Mouse (Mus musculus): ENCODE results near the gene Tmem176b. TPM values are rescaled to one million over a fixed set of nuclear protein-coding genes. Genes with fewer than 3 reads are reported as not detected.

Tmem176b gene
- polyA plus RNA-seq, 1 experiment from 2014 or later: 143 TPM

DNA sequence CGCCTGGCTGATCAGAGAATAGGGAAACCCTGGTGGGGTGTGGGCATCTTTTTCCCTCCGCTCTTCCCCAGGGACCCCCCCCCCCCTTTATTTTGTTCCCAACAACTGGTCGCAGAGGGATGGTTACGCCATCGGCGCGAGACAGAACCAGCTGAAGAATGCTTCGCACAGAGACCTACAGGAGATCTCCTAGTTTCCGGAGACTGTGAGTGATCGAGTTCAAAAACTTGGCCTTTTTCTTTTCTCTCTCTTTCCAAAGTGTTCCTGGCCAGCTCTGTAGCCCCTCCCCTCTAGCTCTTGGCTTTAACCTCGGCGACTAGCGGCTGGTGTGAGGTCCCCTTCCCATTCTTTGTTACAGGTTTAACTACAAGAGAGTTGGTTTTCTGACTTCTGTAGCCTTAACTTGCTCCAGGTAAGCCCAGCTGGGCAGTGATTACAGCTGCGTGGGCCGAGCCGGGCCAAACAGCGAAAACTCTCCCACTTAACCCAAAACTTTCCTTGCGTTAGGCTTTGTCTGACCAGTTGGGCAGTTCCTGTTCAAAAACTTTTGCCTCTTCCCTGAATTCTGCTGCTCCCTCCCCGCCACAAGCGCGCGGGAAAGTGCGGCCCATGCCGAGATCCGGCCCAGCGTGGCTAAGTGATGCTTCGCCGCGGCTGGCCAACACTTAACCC, 10.7 kb upstream of the Tmem176b start:
- Histone ChIP-seq H3K36me3 (ENCODE audit: control insufficient read depth, insufficient read depth, low read length) (no peaks in the 10 kb centered on the region), H3K27me3 (replicated peaks; ENCODE audit: control insufficient read depth, insufficient read depth, low read length) (no peaks in the 10 kb centered on the region), H3K4me2 (ENCODE audit: low read length) (peak overlapping the region; percentile 55), H3K9ac (ENCODE audit: low read depth, low read length) (no peak overlapping the region), H3K4me3 (ENCODE audit: low read length) (peak overlapping the region; percentile 32), H3K4me1 (ENCODE audit: control insufficient read depth, insufficient read depth, low read depth, low read length) (no peaks in the 10 kb centered on the region; the same call in 1 of the 2 replicates), H3K27ac (ENCODE audit: low read depth, low read length) (no peak overlapping the region), H3K9me3 (ENCODE audit: control insufficient read depth, low read length) (no peaks in the 10 kb centered on the region)
- peak; percentile 58 for ATAC-seq
- WGBS: 0% methylated on average over 28 of the region's 29 CpGs

DNA sequence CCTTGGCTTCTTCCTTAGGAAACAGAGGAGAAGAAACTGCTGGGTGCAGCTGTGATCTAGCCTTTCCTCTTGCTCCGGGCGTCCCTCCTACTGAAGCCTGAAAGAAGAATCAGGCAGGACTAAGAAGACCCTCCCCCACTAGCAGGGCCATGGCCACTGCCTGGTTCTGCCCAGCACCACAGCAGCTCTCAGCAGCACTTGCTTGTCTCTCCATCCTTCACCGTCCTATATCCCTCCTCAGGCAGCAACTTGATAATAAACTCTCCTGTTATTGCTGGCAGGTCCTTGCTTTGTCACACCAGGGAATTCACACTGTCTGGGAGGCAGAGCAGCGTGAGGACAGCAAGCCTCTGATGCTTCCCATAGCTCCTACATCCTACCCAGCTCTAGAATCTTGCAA, 3.8 kb upstream of the Tmem176b start:
- H3K9me3 ChIP-seq (ENCODE audit: control insufficient read depth, low read length): no peaks in the 10 kb centered on the region
- H3K4me2 ChIP-seq (ENCODE audit: low read length): no peak overlapping the region
- no peak overlapping the region for H3K4me3 ChIP-seq (ENCODE audit: low read length)
- H3K9ac ChIP-seq (ENCODE audit: low read depth, low read length): no peak overlapping the region
- peaks cover 20% of the 10 kb centered on the region for H3K4me1 ChIP-seq (ENCODE audit: control insufficient read depth, insufficient read depth, low read depth, low read length)
- 65% methylated on average over 4 of the region's 4 CpGs for WGBS
- no peaks in the 10 kb centered on the region for H3K27me3 ChIP-seq (replicated peaks; ENCODE audit: control insufficient read depth, insufficient read depth, low read length)
- H3K36me3 ChIP-seq (ENCODE audit: control insufficient read depth, insufficient read depth, low read length): no peaks in the 10 kb centered on the region
- no peak for ATAC-seq
- no peak overlapping the region for H3K27ac ChIP-seq (ENCODE audit: low read depth, low read length)

DNA sequence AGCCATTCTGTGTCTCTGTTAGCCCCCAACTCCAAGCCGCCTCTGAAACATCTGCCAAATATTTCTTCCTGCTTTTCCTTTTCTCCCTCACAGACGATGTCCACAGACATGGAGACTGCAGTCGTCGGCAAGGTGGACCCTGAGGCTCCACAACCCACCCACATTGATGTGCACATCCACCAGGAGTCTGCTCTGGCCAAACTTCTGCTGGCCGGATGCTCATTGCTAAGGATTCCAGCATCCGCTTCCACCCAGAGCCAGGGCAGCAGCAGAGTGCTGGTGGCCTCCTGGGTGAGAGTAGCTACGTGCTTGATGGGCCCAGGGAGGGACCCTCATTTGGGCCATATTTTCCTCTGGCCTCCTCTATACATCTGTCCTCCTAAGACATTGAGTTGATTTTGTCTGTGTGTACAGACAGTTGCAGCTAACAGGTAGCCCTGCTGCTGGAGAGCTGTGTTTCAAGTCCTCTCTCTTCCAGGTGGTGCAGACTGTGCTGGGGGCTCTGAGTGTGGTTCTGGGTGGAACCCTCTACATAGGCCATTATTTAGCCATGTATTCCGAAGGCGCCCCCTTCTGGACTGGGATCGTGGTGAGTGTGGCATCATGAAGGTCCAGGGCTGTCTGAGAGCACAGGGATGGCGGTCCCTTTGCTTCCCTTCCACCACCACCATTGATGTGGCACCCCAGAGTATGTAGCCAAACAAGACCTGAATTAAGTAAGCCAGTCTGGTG, 981 bp upstream of the Tmem176b start:
- Histone ChIP-seq H3K9me3 (ENCODE audit: control insufficient read depth, low read length) (no peaks in the 10 kb centered on the region), H3K4me1 (ENCODE audit: control insufficient read depth, insufficient read depth, low read depth, low read length) (peaks cover 23% of the 10 kb centered on the region), H3K9ac (ENCODE audit: low read depth, low read length) (no peak overlapping the region; the same call in 1 of the 2 replicates), H3K36me3 (ENCODE audit: control insufficient read depth, insufficient read depth, low read length) (no peaks in the 10 kb centered on the region), H3K27me3 (replicated peaks; ENCODE audit: control insufficient read depth, insufficient read depth, low read length) (no peaks in the 10 kb centered on the region), H3K4me2 (ENCODE audit: low read length) (peak overlapping the region; percentile 59), H3K4me3 (ENCODE audit: low read length) (no peak overlapping the region; the same call in 1 of the 2 replicates), H3K27ac (ENCODE audit: low read depth, low read length) (no peak overlapping the region)
- no peak for ATAC-seq
- 73% methylated on average over 11 of the region's 11 CpGs for WGBS

DNA sequence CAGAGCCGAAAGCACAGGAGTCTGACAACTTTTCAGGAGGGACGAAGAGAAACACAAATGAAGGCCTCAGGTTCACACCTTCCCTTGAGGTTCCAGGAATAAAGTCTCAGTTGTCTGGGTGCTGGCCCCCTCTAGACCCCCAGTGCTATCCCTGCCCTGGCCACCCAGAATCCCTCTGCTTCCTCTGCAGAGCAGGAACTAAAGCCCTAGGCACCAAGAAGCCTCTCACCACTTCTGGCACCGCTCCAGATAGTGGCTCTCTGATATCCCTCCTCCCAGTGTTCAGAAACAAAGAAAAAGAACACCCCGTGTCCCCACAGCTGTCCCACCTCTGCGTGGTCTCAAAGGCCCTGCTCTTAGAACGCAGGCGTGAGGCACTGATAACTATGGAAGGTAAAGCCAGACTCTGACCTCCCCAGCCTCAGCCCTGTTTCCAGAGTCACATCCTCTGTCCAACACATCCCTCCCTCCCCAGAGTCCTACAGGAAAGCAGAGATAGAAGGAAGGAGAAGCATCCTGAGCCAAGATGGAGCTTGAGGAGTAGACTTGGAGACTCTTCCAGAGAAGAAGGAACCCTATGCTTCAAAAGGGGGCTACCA, 826 bp downstream of the Tmem176b start, which contains the start of gene Tmem176a:
Tmem176a (plus strand) TSS at position 549 of the 599 bp plus-strand sequence.
- 20% methylated on average over 7 of the region's 7 CpGs for WGBS
- Histone ChIP-seq H3K9me3 (ENCODE audit: control insufficient read depth, low read length) (no peaks in the 10 kb centered on the region), H3K4me3 (ENCODE audit: low read length) (peak within 1 kb of the TSS; percentile 44), H3K27ac (ENCODE audit: low read depth, low read length) (peak within 1 kb of the TSS; percentile 81), H3K4me1 (ENCODE audit: control insufficient read depth, insufficient read depth, low read depth, low read length) (peaks cover 23% of the 10 kb centered on the region), H3K36me3 (ENCODE audit: control insufficient read depth, insufficient read depth, low read length) (no peaks in the 10 kb centered on the region), H3K27me3 (replicated peaks; ENCODE audit: control insufficient read depth, insufficient read depth, low read length) (no peaks in the 10 kb centered on the region), H3K9ac (ENCODE audit: low read depth, low read length) (peak within 1 kb of the TSS; percentile 61), H3K4me2 (ENCODE audit: low read length) (peak within 1 kb of the TSS; percentile 59)
- ATAC-seq: peak; percentile 22

DNA sequence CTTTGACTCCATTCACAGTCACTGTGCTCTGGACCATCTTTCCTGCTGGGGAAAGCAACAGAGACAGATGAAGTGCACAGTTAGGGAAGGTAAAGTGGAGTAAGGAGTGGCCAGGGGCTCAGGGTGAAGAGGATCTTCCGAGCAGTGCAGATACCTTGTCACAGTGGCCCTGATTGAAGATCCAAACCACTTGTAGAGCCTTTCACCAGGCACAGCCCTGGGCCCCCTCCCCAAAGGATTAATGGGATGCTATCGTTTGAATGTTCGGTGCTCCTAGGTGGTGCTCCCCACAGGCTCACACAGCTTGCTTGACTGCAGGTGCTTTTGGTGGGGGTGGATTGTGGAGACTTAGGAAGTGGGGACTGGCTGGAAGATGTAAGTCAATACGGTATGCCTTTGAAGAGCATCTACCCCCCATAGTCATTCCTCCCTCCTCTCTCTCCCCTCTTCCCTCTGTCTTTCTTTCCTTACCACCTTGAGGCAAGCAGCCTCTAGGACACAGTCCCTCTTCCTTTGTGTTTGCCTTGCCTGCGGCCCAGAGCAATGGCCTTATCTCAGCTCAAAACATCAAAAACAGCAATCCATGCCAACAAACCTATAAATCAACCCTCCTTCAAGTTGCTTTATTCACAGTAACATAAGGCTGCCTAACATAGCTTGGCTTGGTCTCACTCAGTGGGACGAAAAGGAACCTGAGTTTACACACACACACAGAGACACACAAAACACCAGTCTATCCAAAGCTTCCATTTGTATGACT, 2.8 kb downstream of the Tmem176b start:
- Histone ChIP-seq H3K4me2 (ENCODE audit: low read length) (no peak overlapping the region; the same call in 1 of the 2 replicates), H3K9me3 (ENCODE audit: control insufficient read depth, low read length) (no peaks in the 10 kb centered on the region), H3K4me1 (ENCODE audit: control insufficient read depth, insufficient read depth, low read depth, low read length) (peaks cover 23% of the 10 kb centered on the region), H3K4me3 (ENCODE audit: low read length) (no peak overlapping the region), H3K36me3 (ENCODE audit: control insufficient read depth, insufficient read depth, low read length) (peaks cover 13% of the 10 kb centered on the region), H3K27me3 (replicated peaks; ENCODE audit: control insufficient read depth, insufficient read depth, low read length) (no peaks in the 10 kb centered on the region), H3K9ac (ENCODE audit: low read depth, low read length) (no peak overlapping the region), H3K27ac (ENCODE audit: low read depth, low read length) (no peak overlapping the region)
- ATAC-seq: no peak
- whole genome bisulfite sequencing: 76% methylated on average over 6 of the region's 6 CpGs

DNA sequence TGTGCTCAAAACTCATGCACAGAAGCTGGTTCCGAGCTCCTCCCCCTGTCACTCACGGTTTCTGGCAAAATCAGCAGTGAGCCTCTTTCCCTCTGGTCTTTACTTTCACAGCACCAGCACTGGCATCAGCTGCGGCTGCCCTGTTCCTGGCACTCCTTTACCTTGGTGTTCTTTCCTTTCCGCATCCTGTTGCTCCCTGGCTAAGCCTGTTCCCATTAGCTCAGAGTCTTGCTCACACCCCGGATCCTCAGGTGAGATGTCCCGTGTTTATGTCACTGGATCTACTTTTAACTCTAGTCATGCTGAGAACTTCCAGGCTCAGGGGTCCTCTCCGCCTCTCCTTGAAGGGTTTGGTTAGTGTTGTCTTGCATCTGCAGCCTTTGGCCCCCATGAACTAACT, 3.8 kb downstream of the Tmem176b start:
- Histone ChIP-seq H3K4me3 (ENCODE audit: low read length) (no peak overlapping the region), H3K36me3 (ENCODE audit: control insufficient read depth, insufficient read depth, low read length) (peaks cover 16% of the 10 kb centered on the region), H3K27ac (ENCODE audit: low read depth, low read length) (no peak overlapping the region), H3K9ac (ENCODE audit: low read depth, low read length) (no peak overlapping the region), H3K4me1 (ENCODE audit: control insufficient read depth, insufficient read depth, low read depth, low read length) (peaks cover 23% of the 10 kb centered on the region), H3K27me3 (replicated peaks; ENCODE audit: control insufficient read depth, insufficient read depth, low read length) (no peaks in the 10 kb centered on the region), H3K4me2 (ENCODE audit: low read length) (no peak overlapping the region), H3K9me3 (ENCODE audit: control insufficient read depth, low read length) (no peaks in the 10 kb centered on the region)
- ATAC-seq: no peak
- 91% methylated on average over 7 of the region's 7 CpGs for WGBS

DNA sequence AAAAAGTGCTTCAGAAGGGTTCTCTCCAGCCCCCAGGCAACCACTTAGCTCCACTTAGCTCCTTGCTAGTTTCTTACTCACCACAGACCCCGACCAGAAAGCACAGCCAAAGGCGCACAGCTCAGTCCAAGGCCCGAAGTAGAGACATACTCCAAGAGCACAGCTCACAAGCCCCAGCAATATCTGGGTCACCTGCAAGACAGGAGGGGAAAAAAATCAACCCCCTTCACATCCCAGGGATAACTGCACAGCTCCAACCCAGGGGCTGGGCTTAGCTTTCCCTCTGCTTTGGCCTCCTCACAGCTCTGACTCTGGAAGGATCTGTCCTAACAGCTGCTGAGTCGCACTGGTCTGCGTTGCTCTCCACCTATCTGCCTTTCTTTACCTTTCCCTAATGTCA, 5.2 kb downstream of the Tmem176b start:
- no peak overlapping the region for H3K27ac ChIP-seq (ENCODE audit: low read depth, low read length)
- no peak overlapping the region for H3K4me2 ChIP-seq (ENCODE audit: low read length)
- H3K9ac ChIP-seq (ENCODE audit: low read depth, low read length): no peak overlapping the region
- peaks cover 12% of the 10 kb centered on the region for H3K4me1 ChIP-seq (ENCODE audit: control insufficient read depth, insufficient read depth, low read depth, low read length)
- H3K36me3 ChIP-seq (ENCODE audit: control insufficient read depth, insufficient read depth, low read length): peaks cover 16% of the 10 kb centered on the region
- H3K4me3 ChIP-seq (ENCODE audit: low read length): no peak overlapping the region
- WGBS: 86% methylated on average over 5 of the region's 5 CpGs
- ATAC-seq: no peak
- H3K9me3 ChIP-seq (ENCODE audit: control insufficient read depth, low read length): no peaks in the 10 kb centered on the region
- H3K27me3 ChIP-seq (replicated peaks; ENCODE audit: control insufficient read depth, insufficient read depth, low read length): no peaks in the 10 kb centered on the region

DNA sequence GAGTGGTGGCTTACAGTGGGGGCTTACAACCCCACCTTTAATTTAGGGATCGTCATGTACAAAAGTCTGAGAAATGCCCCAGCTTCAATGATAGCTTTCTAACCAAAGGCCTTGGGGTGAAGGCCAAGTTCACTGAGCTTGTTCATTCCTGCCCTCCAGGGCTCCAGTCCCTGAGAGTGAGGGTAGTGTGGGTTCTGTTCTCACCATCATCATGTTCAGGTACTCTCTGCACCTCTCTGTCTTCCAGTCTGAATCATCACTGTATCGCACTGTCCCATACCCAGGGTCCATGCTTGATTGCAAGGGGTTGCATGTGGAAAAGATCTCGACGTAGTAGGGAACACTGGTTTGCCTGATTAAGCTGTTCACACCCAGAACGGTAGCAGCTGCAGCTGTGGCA, 6.1 kb downstream of the Tmem176b start:
- Histone ChIP-seq H3K9ac (ENCODE audit: low read depth, low read length) (no peak overlapping the region), H3K36me3 (ENCODE audit: control insufficient read depth, insufficient read depth, low read length) (peaks cover 16% of the 10 kb centered on the region), H3K4me2 (ENCODE audit: low read length) (no peak overlapping the region), H3K27ac (ENCODE audit: low read depth, low read length) (no peak overlapping the region), H3K9me3 (ENCODE audit: control insufficient read depth, low read length) (no peaks in the 10 kb centered on the region), H3K4me3 (ENCODE audit: low read length) (no peak overlapping the region), H3K4me1 (ENCODE audit: control insufficient read depth, insufficient read depth, low read depth, low read length) (peaks cover 4% of the 10 kb centered on the region), H3K27me3 (replicated peaks; ENCODE audit: control insufficient read depth, insufficient read depth, low read length) (no peaks in the 10 kb centered on the region)
- WGBS: 87% methylated on average over 5 of the region's 5 CpGs
- ATAC-seq: no peak
